Mouse (Mus musculus) ES-Bruce4 (cell line): ENCODE data around the gene Meis2. TPM values are rescaled to one million over a fixed set of nuclear protein-coding genes. Genes with fewer than 3 reads are reported as not detected.

ENCODE experiments used
- H3K27ac ChIP-seq: 2 replicates; pipeline ENCODE4 v1.5.1; 2012; ENCODE audit warnings: low read length, inconsistent platforms; ENCODE audit not compliant: insufficient read depth
- H3K27me3 ChIP-seq: 2 replicates; pipeline ENCODE4 v1.6.1; 2012; ENCODE audit warnings: mild to moderate bottlenecking, low read length, inconsistent platforms; ENCODE audit not compliant: control insufficient read depth, poor library complexity, insufficient read depth, severe bottlenecking
- H3K36me3 ChIP-seq: 2 replicates; pipeline ENCODE4 v1.6.1; 2012; ENCODE audit warnings: inconsistent platforms, mild to moderate bottlenecking, low read length, moderate library complexity; ENCODE audit not compliant: control insufficient read depth, poor library complexity, insufficient read depth, severe bottlenecking
- H3K4me1 ChIP-seq: one replicate; pipeline ENCODE4 v1.8.1; 2011; ENCODE audit warnings: low read length; ENCODE audit not compliant: control insufficient read depth, insufficient read depth
- H3K4me3 ChIP-seq: 2 replicates; pipeline ENCODE4 v1.5.1; 2011; ENCODE audit warnings: low read depth, mild to moderate bottlenecking, low read length
- H3K9ac ChIP-seq: 2 replicates; pipeline ENCODE4 v1.6.1; 2012; ENCODE audit warnings: low read depth, mild to moderate bottlenecking, inconsistent platforms; ENCODE audit not compliant: poor library complexity, severe bottlenecking
- H3K9me3 ChIP-seq: replicated peaks from 2 replicates; pipeline ENCODE4 v1.6.1; 2012; ENCODE audit warnings: mild to moderate bottlenecking, low read length, inconsistent platforms; ENCODE audit not compliant: control insufficient read depth, poor library complexity, insufficient read depth, severe bottlenecking
- CTCF ChIP-seq: IDR thresholded peaks from one replicate; pipeline ENCODE4 v1.8.1; 2011; ENCODE audit warnings: low read depth, low read length
- EP300 ChIP-seq: IDR thresholded peaks from 2 replicates; pipeline ENCODE4 v1.6.1; 2011; ENCODE audit warnings: low read depth, low read length; ENCODE audit not compliant: insufficient read depth
- POLR2A ChIP-seq: IDR thresholded peaks from one replicate; pipeline ENCODE4 v1.8.1; 2011; ENCODE audit warnings: low read length; ENCODE audit not compliant: insufficient read depth
- polyA plus RNA-seq: library from polyadenylated mRNA; stranded (reverse); fragments of >200 nt; gene quantifications from 2 replicates; pipeline ENCODE4 v1.2.4, GENCODE M21; 2011; ENCODE audit warnings: low read depth; ENCODE audit not compliant: missing spikeins, insufficient read depth, insufficient read length

The Meis2 gene
- polyA plus RNA-seq, 1 experiment, result 1.5 TPM

- Histone ChIP-seq H3K9me3 (no peaks in the 10 kb centered on the region), H3K36me3 (no peaks in the 10 kb centered on the region), H3K27me3 (no peaks in the 10 kb centered on the region), H3K9ac (peak overlapping the region; percentile 16; the same call in 1 of the 2 replicates), H3K27ac (no peak overlapping the region), H3K4me3 (no peak overlapping the region), H3K4me1 (peaks cover 2% of the 10 kb centered on the region)
- TF ChIP-seq CTCF (no peak), POLR2A (no peak), EP300 (no peak)
Observed at GRCm38 (mm10) chr2:116019959-116020358, 45.7 kb downstream of the Meis2 start.

- Histone ChIP-seq H3K4me1 (peaks cover 2% of the 10 kb centered on the region), H3K9me3 (no peaks in the 10 kb centered on the region)
Observed at GRCm38 (mm10) chr2:116019466-116019794, 46.2 kb downstream of the Meis2 start.

GRCm38 (mm10) chr2:116018781-116019465 is 46.7 kb downstream of the Meis2 start:
- Histone ChIP-seq H3K4me3 (no peak overlapping the region), H3K27me3 (no peaks in the 10 kb centered on the region), H3K27ac (no peak overlapping the region), H3K9me3 (no peaks in the 10 kb centered on the region), H3K9ac (no peak overlapping the region), H3K36me3 (no peaks in the 10 kb centered on the region), H3K4me1 (peaks cover 2% of the 10 kb centered on the region)
- TF ChIP-seq POLR2A (no peak), EP300 (no peak), CTCF (no peak)

More at GRCm38 (mm10) chr2:116019466-116019794, 46.2 kb downstream of the Meis2 start:
- Histone ChIP-seq H3K36me3 (no peaks in the 10 kb centered on the region), H3K9ac (no peak overlapping the region), H3K27ac (no peak overlapping the region), H3K4me3 (no peak overlapping the region), H3K27me3 (no peaks in the 10 kb centered on the region)
- no peak for TF ChIP-seq POLR2A
- TF ChIP-seq EP300, result no peak
- TF ChIP-seq CTCF, result no peak

- H3K9ac ChIP-seq, result no peak overlapping the region
- TF ChIP-seq EP300, result no peak
- no peak for TF ChIP-seq CTCF
- TF ChIP-seq POLR2A, result no peak
- H3K27ac ChIP-seq, result no peak overlapping the region
- H3K4me1 ChIP-seq, result no peaks in the 10 kb centered on the region
- H3K9me3 ChIP-seq, result no peaks in the 10 kb centered on the region
- H3K36me3 ChIP-seq, result no peaks in the 10 kb centered on the region
- no peaks in the 10 kb centered on the region for H3K27me3 ChIP-seq
- no peak overlapping the region for H3K4me3 ChIP-seq
Observed at GRCm38 (mm10) chr2:116015520-116015919, 50.1 kb downstream of the Meis2 start.

GRCm38 (mm10) chr2:116010469-116010868 is 55.2 kb downstream of the Meis2 start:
- no peak overlapping the region for H3K27ac ChIP-seq
- TF ChIP-seq CTCF (no peak), POLR2A (no peak), EP300 (no peak)
- H3K4me3 ChIP-seq, result no peak overlapping the region
- no peak overlapping the region for H3K9ac ChIP-seq
- no peaks in the 10 kb centered on the region for H3K36me3 ChIP-seq
- H3K27me3 ChIP-seq, result no peaks in the 10 kb centered on the region; the same call in 1 of the 2 replicates
- no peaks in the 10 kb centered on the region for H3K9me3 ChIP-seq
- no peaks in the 10 kb centered on the region for H3K4me1 ChIP-seq

- Histone ChIP-seq H3K27ac (no peak overlapping the region), H3K36me3 (no peaks in the 10 kb centered on the region), H3K4me1 (no peaks in the 10 kb centered on the region), H3K9ac (no peak overlapping the region), H3K27me3 (no peaks in the 10 kb centered on the region; the same call in 1 of the 2 replicates), H3K9me3 (no peaks in the 10 kb centered on the region), H3K4me3 (no peak overlapping the region)
- no peak for TF ChIP-seq CTCF
Observed at GRCm38 (mm10) chr2:116010061-116010460, 55.6 kb downstream of the Meis2 start.
